Mouse (Mus musculus): ENCODE data around the gene Gm47429. TPM values are rescaled to one million over a fixed set of nuclear protein-coding genes. Genes with fewer than 3 reads are reported as not detected.

Gene Gm47429
- polyA plus RNA-seq (2014; fragmentation: Illumina TruSeq; extraction: RNeasy Lipid Tissue Mini Kit (QIAGEN cat#74804); ENCODE audit: low replicate concordance), result not detected

DNA sequence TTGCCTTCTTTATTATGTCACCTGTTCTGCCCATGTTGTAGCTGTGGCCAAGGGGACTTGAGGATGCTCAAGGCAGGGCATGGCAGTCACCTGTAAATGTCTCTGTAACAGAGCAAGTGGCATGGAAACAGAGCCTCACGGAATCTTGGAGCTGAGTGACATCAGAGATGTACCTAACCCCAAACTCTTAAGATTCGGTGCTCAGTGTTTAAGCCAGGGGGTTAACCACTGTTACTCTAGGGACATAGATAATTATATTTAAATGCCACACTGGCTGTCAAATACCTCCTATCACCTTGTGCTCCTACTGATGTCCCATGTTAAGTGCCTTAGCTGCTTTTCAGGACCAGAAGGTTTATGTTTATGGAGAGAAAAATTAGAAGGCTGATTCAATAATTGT lies at the start of gene Gm47429:
TSS of gene Gm47429 (minus strand) at position 101 of the 400 bp plus-strand sequence.

GRCm38 (mm10) chr13:50467007-50467406 lies 23.3 kb upstream of the Gm47429 start, which contains the start of gene Nutm2:
Gene Nutm2, plus strand, starts transcription at chr13:50467307.

GRCm38 (mm10) chr13:50417389-50418183 lies 26.1 kb downstream of the Gm47429 start, which contains the start of gene Fbxw17:
Gene Fbxw17, plus strand, starts transcription at chr13:50417864.

Other genes starting within 250 kb of the Gm47429 start
- gene Gm906, start 193.6 kb downstream of the Gm47429 start, polyA plus RNA-seq (2014; fragmentation: Illumina TruSeq; extraction: RNeasy Lipid Tissue Mini Kit (QIAGEN cat#74804); ENCODE audit: low replicate concordance), result not detected
- gene Fbxw17, start 26.0 kb downstream of the Gm47429 start, polyA plus RNA-seq (2014; fragmentation: Illumina TruSeq; extraction: RNeasy Lipid Tissue Mini Kit (QIAGEN cat#74804); ENCODE audit: low replicate concordance), result 5.7 TPM
- gene Nutm2, start 23.4 kb upstream of the Gm47429 start, polyA plus RNA-seq (2014; fragmentation: Illumina TruSeq; extraction: RNeasy Lipid Tissue Mini Kit (QIAGEN cat#74804); ENCODE audit: low replicate concordance), result not detected
- gene Gm904, start 199.3 kb upstream of the Gm47429 start, polyA plus RNA-seq (2014; fragmentation: Illumina TruSeq; extraction: RNeasy Lipid Tissue Mini Kit (QIAGEN cat#74804); ENCODE audit: low replicate concordance), result not detected

Data from small intestine, adult 10 weeks (tissue).